Mouse (Mus musculus) cerebellum, adult 2 months (tissue): ENCODE measurements around the gene Peli2. TPM values are rescaled to one million over a fixed set of nuclear protein-coding genes. Genes with fewer than 3 reads are reported as not detected.

Experiments
- DNase-seq, 2 experiments: peaks; one replicate each; pipeline ENCODE4 v3.0.0; 2021
- H3K27ac ChIP-seq: fragments of 200-500 bp; 2 replicates; pipeline ENCODE4 v1.5.1; 2012; ENCODE audit warnings: low read length, control low read depth, inconsistent platforms; ENCODE audit not compliant: insufficient read depth
- H3K27me3 ChIP-seq: fragments of 200-500 bp; 2 replicates; pipeline ENCODE4 v1.6.1; 2012; ENCODE audit warnings: inconsistent platforms, mild to moderate bottlenecking, low read length, moderate library complexity; ENCODE audit not compliant: control insufficient read depth, insufficient read depth
- H3K4me1 ChIP-seq: fragments of 200-500 bp; 2 replicates; pipeline ENCODE4 v1.6.1; 2011; ENCODE audit warnings: low read length; ENCODE audit not compliant: control insufficient read depth, insufficient read depth
- H3K4me3 ChIP-seq: fragments of 200-500 bp; replicated peaks from 2 replicates; pipeline ENCODE3; 2011; ENCODE audit warnings: mild to moderate bottlenecking, low read depth, low read length, control low read depth; ENCODE audit not compliant: insufficient read depth
- CTCF ChIP-seq: fragments of 200-500 bp; IDR thresholded peaks from 2 replicates; pipeline ENCODE4 v1.5.1; 2011; ENCODE audit warnings: low read depth, mild to moderate bottlenecking, control low read depth, low read length, moderate library complexity, borderline replicate concordance; ENCODE audit not compliant: insufficient read depth
- POLR2A ChIP-seq: fragments of 200-500 bp; IDR thresholded peaks from 2 replicates; pipeline ENCODE4 v1.6.1; 2011; ENCODE audit warnings: low read length, control low read depth, borderline replicate concordance; ENCODE audit not compliant: insufficient read depth
- WGBS: fragments of 180-500 bp; shearing (Covaris S2); methylation state at CpG from one replicate; pipeline ENCODE4 v1.1.7; 2018; 5-methylcytosine and 5-hydroxymethylcytosine counted together
- polyA plus RNA-seq: library from polyadenylated mRNA; depleted of rRNA; stranded (reverse); fragments of >200 nt; gene quantifications from 2 replicates; pipeline ENCODE4 v1.2.3, GENCODE M21; 2012

Peli2 gene
- polyA plus RNA-seq, 1 experiment: 28.5 TPM

GRCm38 (mm10) chr14:48087298-48087830 is 33.3 kb upstream of the Peli2 start:
- no peak for TF ChIP-seq POLR2A
- TF ChIP-seq CTCF: no peak
- Histone ChIP-seq H3K27me3 (no peaks in the 10 kb centered on the region; the same call in 1 of the 2 replicates), H3K27ac (no peak overlapping the region), H3K4me1 (peaks cover 4% of the 10 kb centered on the region; the same call in 1 of the 2 replicates), H3K4me3 (no peak overlapping the region)
- WGBS: 71% methylated on average over 8 of the region's 8 CpGs
- no peak for DNase-seq

DNA sequence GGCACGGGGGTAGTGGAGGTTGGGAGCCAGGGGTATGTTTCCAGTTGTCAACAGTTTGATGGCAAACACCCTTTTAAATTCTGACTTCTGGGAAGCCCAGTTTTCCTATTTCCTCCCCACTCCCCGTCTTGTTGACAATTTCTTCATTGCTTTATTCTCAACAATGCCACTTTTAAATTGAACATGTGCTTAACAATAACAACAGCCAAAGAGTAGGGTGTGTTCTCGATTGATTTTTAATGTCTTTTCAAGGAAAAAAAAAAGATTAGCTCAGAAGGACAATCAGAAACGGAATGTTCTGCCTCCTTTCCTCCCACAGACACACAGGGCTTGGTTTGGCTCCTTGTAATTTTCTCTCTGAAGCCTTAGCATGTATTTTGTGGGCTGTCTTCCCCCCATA is 30.2 kb upstream of the Peli2 start:
- DNase-seq: no peak
- H3K4me1 ChIP-seq: no peaks in the 10 kb centered on the region
- H3K27me3 ChIP-seq: no peaks in the 10 kb centered on the region; the same call in 1 of the 2 replicates
- no peak overlapping the region for H3K27ac ChIP-seq
- WGBS: 75% methylated on average over 4 of the region's 4 CpGs
- TF ChIP-seq CTCF: no peak
- TF ChIP-seq POLR2A: no peak
- no peak overlapping the region for H3K4me3 ChIP-seq

DNA sequence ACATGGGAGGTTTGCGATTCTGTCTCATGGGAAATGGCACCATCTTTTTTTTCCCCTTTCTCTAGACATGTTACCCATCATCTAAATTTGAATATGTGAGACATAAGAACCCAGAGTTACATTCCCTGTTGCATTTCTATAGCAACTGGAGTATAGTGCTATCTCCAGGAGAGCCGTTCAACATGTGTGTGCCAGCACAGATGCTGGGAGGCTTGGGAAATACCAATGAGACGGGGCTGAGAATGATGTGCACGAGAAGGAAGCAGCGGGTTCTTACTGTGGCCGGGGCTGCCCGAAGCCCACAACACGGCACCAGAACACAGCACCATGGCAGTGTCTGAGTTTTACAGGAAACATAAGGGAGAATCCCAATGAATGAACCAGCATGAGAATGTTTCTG is 29.5 kb upstream of the Peli2 start:
- no peaks in the 10 kb centered on the region for H3K4me1 ChIP-seq
- H3K27me3 ChIP-seq: no peaks in the 10 kb centered on the region; the same call in 1 of the 2 replicates
- H3K27ac ChIP-seq: no peak overlapping the region
- DNase-seq: no peak
- H3K4me3 ChIP-seq: no peak overlapping the region
- WGBS: 83% methylated on average over 8 of the region's 8 CpGs
- TF ChIP-seq POLR2A: no peak
- TF ChIP-seq CTCF: no peak

DNA sequence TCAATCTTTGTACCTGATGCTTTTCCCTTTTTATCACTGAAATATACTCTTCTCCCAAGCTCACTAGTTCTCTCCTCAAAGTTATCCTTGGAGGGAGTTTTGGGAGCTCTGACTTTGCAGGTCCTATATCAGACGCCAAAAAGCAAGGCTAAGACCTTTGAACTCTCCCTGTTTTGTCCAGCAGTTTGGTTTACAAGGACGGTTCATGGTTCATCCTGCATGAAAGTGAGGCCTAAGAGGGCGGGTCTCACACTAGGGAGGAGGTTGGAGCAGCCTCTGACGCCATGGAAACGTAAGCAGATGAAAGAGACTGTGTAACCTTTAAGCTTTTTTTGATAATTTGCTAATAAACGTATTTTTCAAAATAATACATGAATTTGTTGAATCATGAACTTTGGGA is 22.4 kb upstream of the Peli2 start:
- DNase-seq: no peak
- H3K4me1 ChIP-seq: no peaks in the 10 kb centered on the region
- H3K27me3 ChIP-seq: no peaks in the 10 kb centered on the region
- no peak for TF ChIP-seq CTCF
- no peak for TF ChIP-seq POLR2A
- WGBS: 52% methylated on average over 6 of the region's 6 CpGs
- H3K27ac ChIP-seq: no peak overlapping the region
- no peak overlapping the region for H3K4me3 ChIP-seq

GRCm38 (mm10) chr14:48099354-48099753 is 21.3 kb upstream of the Peli2 start:
- H3K27ac ChIP-seq: no peak overlapping the region
- TF ChIP-seq POLR2A (no peak), CTCF (no peak)
- H3K4me3 ChIP-seq: no peak overlapping the region
- 53% methylated on average over 1 of the region's 1 CpGs for WGBS
- no peak for DNase-seq
- no peaks in the 10 kb centered on the region for H3K4me1 ChIP-seq
- no peaks in the 10 kb centered on the region for H3K27me3 ChIP-seq

DNA sequence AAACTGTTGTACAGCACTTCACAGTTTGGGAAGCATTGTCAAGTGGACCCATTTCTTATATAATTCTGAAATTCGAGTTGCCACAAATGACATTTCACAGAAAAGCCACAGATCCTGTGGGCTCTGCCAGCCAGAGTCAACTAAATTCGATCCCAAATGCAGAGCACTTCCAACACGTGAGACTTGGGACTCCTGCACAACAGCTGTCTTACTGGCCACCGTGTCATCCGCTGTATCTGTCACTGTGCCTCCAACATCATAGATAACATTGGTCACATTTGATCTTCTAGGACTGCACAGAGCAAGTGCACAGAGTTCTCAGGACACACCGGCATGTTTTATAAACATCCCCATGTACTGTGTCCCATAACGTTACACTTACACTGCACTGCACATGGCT is 14.2 kb upstream of the Peli2 start:
- H3K27ac ChIP-seq: no peak overlapping the region
- TF ChIP-seq POLR2A (no peak), CTCF (no peak)
- no peaks in the 10 kb centered on the region for H3K4me1 ChIP-seq
- H3K27me3 ChIP-seq: no peaks in the 10 kb centered on the region
- no peak for DNase-seq
- WGBS: 67% methylated on average over 7 of the region's 7 CpGs
- H3K4me3 ChIP-seq: no peak overlapping the region

DNA sequence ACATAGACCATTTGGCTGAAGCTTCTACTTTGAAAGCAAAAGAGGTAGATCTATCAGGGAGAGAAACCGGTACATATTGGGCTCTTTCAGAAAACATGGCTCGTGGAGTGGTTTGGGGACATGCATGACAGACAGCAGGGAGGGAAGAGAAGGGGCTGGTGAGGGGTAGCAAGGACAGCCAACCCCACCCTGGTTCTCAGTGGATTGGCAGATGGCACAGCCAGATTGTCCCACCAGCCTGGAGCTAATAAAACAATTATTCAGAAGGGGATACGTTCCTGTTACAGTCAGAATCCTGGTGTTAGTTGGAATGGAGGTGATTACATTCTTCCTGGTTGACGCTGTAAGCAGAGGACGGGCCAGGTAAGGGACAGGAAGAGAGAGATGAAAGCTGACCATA is 2.6 kb upstream of the Peli2 start:
- H3K27me3 ChIP-seq: no peaks in the 10 kb centered on the region
- H3K4me3 ChIP-seq: no peak overlapping the region
- TF ChIP-seq POLR2A: no peak
- no peak for TF ChIP-seq CTCF
- peaks cover 10% of the 10 kb centered on the region; the same call in 1 of the 2 replicates for H3K4me1 ChIP-seq
- WGBS: 63% methylated on average over 5 of the region's 5 CpGs
- no peak overlapping the region for H3K27ac ChIP-seq
- no peak for DNase-seq

DNA sequence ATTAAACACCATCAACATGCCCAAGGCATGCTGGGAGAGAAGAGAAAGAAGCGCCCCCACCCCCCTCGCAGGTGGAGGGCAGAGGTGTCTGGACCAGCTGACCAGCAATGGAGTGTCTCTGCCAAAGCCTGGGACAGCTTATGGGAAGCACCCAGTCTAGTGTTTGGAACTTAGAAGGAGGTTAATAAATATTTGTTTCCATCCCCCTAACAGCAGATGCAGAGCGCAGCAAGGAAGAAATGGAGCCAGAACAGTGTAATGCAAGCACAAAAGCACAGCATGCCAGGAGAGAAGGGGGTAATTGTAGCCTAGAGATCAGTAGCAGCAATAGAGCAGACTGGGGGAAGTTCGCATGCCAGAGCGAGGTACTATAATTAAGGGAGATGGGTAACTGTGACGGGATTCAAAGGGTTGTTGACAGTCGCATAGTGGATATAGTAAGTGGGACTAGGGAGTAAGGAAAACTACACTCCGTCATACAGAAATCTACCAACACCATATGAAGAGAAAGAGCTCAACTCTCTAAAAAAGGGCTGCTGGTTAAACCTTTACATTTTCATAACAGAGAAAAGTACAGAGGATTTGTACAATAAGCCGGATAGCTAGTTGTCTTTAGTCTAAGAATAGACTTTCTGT is 1.5 kb upstream of the Peli2 start:
- Histone ChIP-seq H3K27ac (no peak overlapping the region), H3K4me3 (peak overlapping the region; percentile 99), H3K4me1 (peaks cover 14% of the 10 kb centered on the region; the same call in 1 of the 2 replicates), H3K27me3 (no peaks in the 10 kb centered on the region)
- WGBS: 3% methylated on average over 9 of the region's 9 CpGs
- no peak for TF ChIP-seq POLR2A
- TF ChIP-seq CTCF: no peak
- DNase-seq: no peak
